Mouse (Mus musculus): ENCODE measurements around the gene Gm21497. TPM values are rescaled to one million over a fixed set of nuclear protein-coding genes. Genes with fewer than 3 reads are reported as not detected.
"Not testable (repeated sequence)": the region's sequence is repeated elsewhere in the genome, so short reads cannot be mapped to it uniquely, and the experiment has no call there.

Gene Gm21497
- not detected in 2 replicates for polyA plus RNA-seq (2014; fragmentation: Nextera tagmentation; extraction: Ambion mirVana)

GRCm38 (mm10) chrY:61646446-61646845, at the start of gene Gm21497:
Gene Gm21497, plus strand, starts transcription at chrY:61646746.
- H3K36me3 ChIP-seq (ENCODE audit: control insufficient read depth, insufficient read depth, low read length); H3K9ac ChIP-seq (ENCODE audit: low read length); H3K4me1 ChIP-seq (ENCODE audit: control insufficient read depth, insufficient read depth, low read length); H3K27ac ChIP-seq (replicated peaks; ENCODE audit: low read depth, low read length); H3K27me3 ChIP-seq (ENCODE audit: control insufficient read depth, insufficient read depth, low read length); ATAC-seq (ENCODE audit: insufficient number of reproducible peaks, low FRiP score, low TSS enrichment, low read depth); DNase-seq (ENCODE audit: low spot score); H3K4me3 ChIP-seq (ENCODE audit: low read depth, low read length); H3K4me2 ChIP-seq (ENCODE audit: low read depth, severe bottlenecking); H3K9me3 ChIP-seq (ENCODE audit: control insufficient read depth, low read length): not testable (repeated sequence)
- no CpG with 5 or more reads among the region's 5 CpGs for WGBS

Data from limb, embryonic 11.5 days (tissue).